Mouse (Mus musculus) stomach, embryonic 16.5 days (tissue): ENCODE measurements at regions not wholly inside any gene's neighbourhood (a gene's known extent, or its start where the extent isn't known, plus 50 kb on each side); places are given as distances from the start of the nearest gene placed in this dataset.

Experiments
- ATAC-seq: fragments of 200-750 bp; cut with Nextera tagmentation; 2 replicates; pipeline ENCODE4 v1.8.0; 2017; ENCODE audit warnings: moderate number of reproducible peaks, moderate TSS enrichment; ENCODE audit not compliant: insufficient read depth, low FRiP score
- H3K27ac ChIP-seq: fragments of 300-500 bp; sonication (generic); 2 replicates; pipeline ENCODE4 v1.5.1; 2014; ENCODE audit warnings: low read length
- H3K27me3 ChIP-seq: fragments of 300-500 bp; sonication (generic); 2 replicates; pipeline ENCODE4 v1.6.1; 2014; ENCODE audit warnings: low read length, control low read depth, mixed read lengths; ENCODE audit not compliant: control insufficient read depth, insufficient read depth
- H3K36me3 ChIP-seq: fragments of 300-500 bp; sonication (generic); 2 replicates; pipeline ENCODE4 v1.6.1; 2014; ENCODE audit warnings: low read length; ENCODE audit not compliant: control insufficient read depth, insufficient read depth
- H3K4me1 ChIP-seq: fragments of 300-500 bp; sonication (generic); 2 replicates; pipeline ENCODE4 v1.6.1; 2014; ENCODE audit warnings: low read length, control low read depth, mixed read lengths; ENCODE audit not compliant: control insufficient read depth, insufficient read depth
- H3K4me2 ChIP-seq: fragments of 300-500 bp; sonication (generic); 2 replicates; pipeline ENCODE4 v1.6.1; 2014; ENCODE audit warnings: low read depth, low read length, mixed read lengths
- H3K4me3 ChIP-seq: fragments of 300-500 bp; sonication (generic); replicated peaks from 2 replicates; pipeline ENCODE4 v1.5.1; 2014; ENCODE audit warnings: mild to moderate bottlenecking, low read length
- H3K9ac ChIP-seq: fragments of 300-500 bp; sonication (generic); 2 replicates; pipeline ENCODE4 v1.6.1; 2014; ENCODE audit warnings: low read length
- H3K9me3 ChIP-seq: fragments of 300-500 bp; sonication (generic); replicated peaks from 2 replicates; pipeline ENCODE4 v1.6.1; 2016; ENCODE audit warnings: low read length, control low read depth; ENCODE audit not compliant: control insufficient read depth
- WGBS: fragments of 180-500 bp; shearing (Covaris S2); extraction: QIAGEN DNeasy Blood & Tissue Kit; methylation state at CpG from one replicate; pipeline ENCODE4 v1.1.7; 2014; 5-methylcytosine and 5-hydroxymethylcytosine counted together

DNA sequence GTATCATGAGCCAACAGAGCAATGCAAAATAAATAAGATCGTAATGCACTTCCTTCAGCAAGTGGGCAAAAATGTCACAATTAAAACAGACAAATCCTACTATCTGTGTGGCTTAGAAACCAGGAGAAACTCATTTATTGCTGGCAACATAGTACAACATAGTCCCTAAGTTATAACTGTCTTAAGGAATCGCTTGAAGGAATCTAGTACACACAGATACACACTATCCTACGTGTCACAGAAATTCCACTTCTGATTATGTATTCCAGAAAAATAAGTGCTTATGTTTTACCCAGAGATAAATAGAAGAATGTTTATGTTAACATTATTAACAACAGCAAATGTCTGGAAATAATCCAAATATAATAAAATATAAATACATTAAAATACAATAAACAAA is 457.9 kb downstream of the Etnk1 start:
- H3K9ac ChIP-seq, result no peak overlapping the region
- no peak overlapping the region for H3K4me3 ChIP-seq
- no peaks in the 10 kb centered on the region for H3K27me3 ChIP-seq
- WGBS, result 70% methylated on average over 3 of the region's 3 CpGs
- no peaks in the 10 kb centered on the region for H3K4me1 ChIP-seq
- H3K36me3 ChIP-seq, result no peaks in the 10 kb centered on the region
- H3K4me2 ChIP-seq, result no peak overlapping the region
- no peak overlapping the region for H3K27ac ChIP-seq
- ATAC-seq, result no peak
- H3K9me3 ChIP-seq, result no peaks in the 10 kb centered on the region

DNA sequence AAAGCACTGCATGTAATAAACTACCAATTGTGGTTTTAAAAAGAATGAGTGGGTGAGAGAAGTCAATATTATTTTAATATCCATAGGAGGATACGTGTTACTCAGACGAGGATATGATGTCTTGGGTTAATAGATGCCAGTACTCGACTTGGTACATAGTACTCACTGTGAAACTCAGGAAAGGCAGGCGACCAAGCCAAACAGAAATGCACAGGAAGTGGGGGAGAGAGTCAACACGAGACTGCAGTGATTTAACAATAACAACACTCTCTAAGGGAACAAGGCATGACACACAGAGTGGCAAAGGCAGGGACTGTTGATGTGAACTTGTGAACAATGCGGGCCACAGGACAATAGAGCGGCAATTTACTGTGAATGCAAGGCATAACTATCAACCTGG is 464.6 kb downstream of the Etnk1 start:
- Histone ChIP-seq H3K9me3 (no peaks in the 10 kb centered on the region), H3K27ac (no peak overlapping the region), H3K27me3 (no peaks in the 10 kb centered on the region), H3K36me3 (no peaks in the 10 kb centered on the region), H3K4me3 (no peak overlapping the region), H3K4me1 (no peaks in the 10 kb centered on the region), H3K4me2 (no peak overlapping the region), H3K9ac (no peak overlapping the region)
- whole genome bisulfite sequencing, result 57% methylated on average over 7 of the region's 7 CpGs
- ATAC-seq, result no peak

DNA sequence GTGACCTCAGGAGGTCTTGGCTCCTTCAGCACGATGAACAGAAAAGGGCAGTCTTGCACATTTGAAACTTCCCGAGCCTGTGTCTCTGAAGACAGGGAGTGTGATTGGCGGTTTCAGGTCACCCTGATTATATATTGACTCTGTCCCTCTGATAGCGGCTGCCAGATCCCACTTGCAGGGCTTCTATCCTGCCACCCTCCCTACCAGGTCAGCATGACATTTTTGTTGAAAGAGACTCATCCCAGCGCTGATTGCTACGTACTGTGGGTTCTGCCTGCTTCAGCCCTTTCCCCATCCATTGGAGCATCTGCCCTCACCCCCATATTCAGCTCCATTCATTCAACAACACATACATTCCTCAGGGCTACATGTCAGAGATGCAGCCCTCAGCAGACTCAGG is 466.7 kb downstream of the Etnk1 start:
- no peak overlapping the region for H3K27ac ChIP-seq
- no peak overlapping the region for H3K4me2 ChIP-seq
- H3K36me3 ChIP-seq, result no peaks in the 10 kb centered on the region
- H3K27me3 ChIP-seq, result no peaks in the 10 kb centered on the region
- no peak for ATAC-seq
- WGBS, result 57% methylated on average over 6 of the region's 6 CpGs
- H3K9me3 ChIP-seq, result no peaks in the 10 kb centered on the region
- no peak overlapping the region for H3K9ac ChIP-seq
- no peaks in the 10 kb centered on the region for H3K4me1 ChIP-seq
- no peak overlapping the region for H3K4me3 ChIP-seq

DNA sequence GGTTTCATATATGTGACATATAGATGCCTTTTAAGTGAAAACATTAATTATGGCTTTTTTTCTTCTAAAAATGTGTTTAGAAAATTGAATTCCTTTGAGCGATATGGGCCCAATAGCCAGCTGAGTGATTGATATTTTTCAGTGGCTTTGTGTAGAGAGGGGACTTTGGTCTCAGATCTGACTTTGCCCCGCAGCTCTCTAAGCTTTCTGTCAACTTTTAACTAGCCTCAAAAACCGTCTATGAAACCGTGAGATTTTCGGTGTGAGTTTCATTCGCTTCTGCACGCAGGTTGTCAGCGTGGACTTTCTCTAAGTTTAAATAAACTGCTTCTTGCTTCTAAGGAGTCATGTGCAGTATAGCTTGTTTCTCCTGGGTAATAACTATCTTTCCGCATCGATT is 467.3 kb downstream of the Etnk1 start:
- no peaks in the 10 kb centered on the region for H3K36me3 ChIP-seq
- WGBS, result 72% methylated on average over 10 of the region's 10 CpGs
- H3K4me1 ChIP-seq, result no peaks in the 10 kb centered on the region
- H3K27ac ChIP-seq, result no peak overlapping the region
- H3K9ac ChIP-seq, result no peak overlapping the region
- H3K4me3 ChIP-seq, result no peak overlapping the region
- H3K9me3 ChIP-seq, result no peaks in the 10 kb centered on the region
- no peak overlapping the region for H3K4me2 ChIP-seq
- ATAC-seq, result no peak
- H3K27me3 ChIP-seq, result no peaks in the 10 kb centered on the region

DNA sequence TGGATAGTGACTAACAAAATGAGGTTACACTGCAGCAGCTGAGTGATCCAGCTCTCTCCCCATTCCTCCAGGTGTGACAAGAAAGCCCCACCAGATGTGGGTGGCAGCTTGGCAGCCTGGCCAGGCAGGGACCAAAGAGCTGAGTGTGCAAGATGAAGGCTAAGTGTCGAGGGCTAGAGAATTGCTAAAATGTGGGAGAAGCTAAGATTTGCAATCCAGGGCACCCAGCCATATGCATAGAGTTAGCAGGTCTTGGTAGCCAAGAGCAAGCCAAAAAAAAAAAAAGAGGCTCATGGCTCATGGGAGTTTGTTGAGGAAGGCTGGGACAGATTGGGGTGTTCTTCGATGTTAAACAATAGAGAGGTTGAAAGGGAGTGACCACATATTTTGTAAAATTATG is 468.0 kb downstream of the Etnk1 start:
- Histone ChIP-seq H3K36me3 (no peaks in the 10 kb centered on the region), H3K4me1 (no peaks in the 10 kb centered on the region), H3K9ac (no peak overlapping the region), H3K4me3 (no peak overlapping the region), H3K9me3 (no peaks in the 10 kb centered on the region), H3K27ac (no peak overlapping the region), H3K27me3 (no peaks in the 10 kb centered on the region), H3K4me2 (no peak overlapping the region)
- no peak for ATAC-seq
- 75% methylated on average over 2 of the region's 2 CpGs for whole genome bisulfite sequencing

DNA sequence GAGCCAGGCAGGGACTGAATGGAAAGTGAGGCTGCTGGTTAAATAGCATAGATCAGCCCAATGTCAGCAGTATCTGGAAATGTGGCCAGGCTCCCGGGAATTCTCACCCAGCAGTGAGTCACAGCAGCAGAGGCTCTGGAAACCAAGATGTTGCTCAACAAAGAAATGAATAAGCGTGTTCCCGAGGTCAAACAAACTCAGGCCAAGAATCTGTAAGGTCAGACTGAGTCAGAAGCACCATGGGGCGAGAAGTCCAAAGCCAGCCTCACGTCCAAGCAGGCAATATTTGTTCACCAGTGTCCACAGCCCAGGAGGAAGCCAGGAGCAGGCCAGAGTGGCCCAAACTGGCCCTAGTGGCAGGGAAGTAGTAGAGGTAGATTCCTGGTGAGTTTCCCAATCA is 473.6 kb downstream of the Etnk1 start:
- no peak for ATAC-seq
- Histone ChIP-seq H3K36me3 (no peaks in the 10 kb centered on the region), H3K4me3 (no peak overlapping the region), H3K4me2 (no peak overlapping the region), H3K27me3 (no peaks in the 10 kb centered on the region), H3K4me1 (no peaks in the 10 kb centered on the region), H3K9me3 (no peaks in the 10 kb centered on the region), H3K27ac (no peak overlapping the region), H3K9ac (no peak overlapping the region)
- 62% methylated on average over 5 of the region's 5 CpGs for WGBS

DNA sequence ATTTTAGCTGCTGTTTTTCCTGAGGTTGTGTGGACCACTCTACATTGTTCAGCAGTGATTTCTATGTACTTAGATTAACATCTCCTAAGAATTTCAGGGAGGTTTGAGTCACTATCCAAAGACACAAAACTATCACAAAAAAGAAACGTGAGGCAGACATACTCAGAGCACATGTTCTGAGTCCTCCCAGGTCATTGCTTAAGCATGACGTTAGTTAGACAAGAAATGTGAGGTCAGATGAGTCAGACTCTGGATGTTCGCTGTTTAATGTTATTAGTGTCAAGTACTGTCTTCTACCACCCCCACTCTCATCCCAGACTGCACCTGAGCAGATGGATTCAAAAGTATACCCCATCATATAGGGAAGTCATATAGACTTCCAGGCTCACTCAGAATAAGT is 475.0 kb downstream of the Etnk1 start:
- Histone ChIP-seq H3K27me3 (no peaks in the 10 kb centered on the region), H3K9me3 (no peaks in the 10 kb centered on the region), H3K9ac (no peak overlapping the region), H3K27ac (no peak overlapping the region), H3K4me2 (no peak overlapping the region), H3K4me3 (no peak overlapping the region), H3K4me1 (no peaks in the 10 kb centered on the region), H3K36me3 (no peaks in the 10 kb centered on the region)
- no peak for ATAC-seq
- 71% methylated on average over 3 of the region's 3 CpGs for WGBS

DNA sequence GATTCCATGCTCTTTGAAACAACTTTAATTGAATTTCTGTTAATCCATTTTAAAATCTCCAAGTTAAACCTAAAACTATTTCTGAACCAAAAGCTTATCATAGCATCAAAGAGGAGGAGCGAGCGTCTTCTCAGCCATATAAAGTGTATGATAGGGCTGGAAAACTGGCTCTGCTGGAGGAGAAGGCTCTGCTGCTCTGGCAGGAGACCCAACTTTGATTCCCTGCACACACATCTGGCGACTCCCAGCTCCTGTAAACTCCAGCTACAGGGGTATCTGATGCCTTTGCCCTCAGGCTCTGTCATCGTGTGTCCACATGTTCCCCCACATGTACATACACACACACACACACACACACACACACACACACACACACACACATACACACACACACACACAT is 479.0 kb downstream of the Etnk1 start:
- Histone ChIP-seq H3K27me3 (no peaks in the 10 kb centered on the region), H3K27ac (no peak overlapping the region), H3K36me3 (no peaks in the 10 kb centered on the region), H3K4me2 (no peak overlapping the region), H3K9me3 (no peaks in the 10 kb centered on the region), H3K4me3 (no peak overlapping the region), H3K9ac (no peak overlapping the region), H3K4me1 (no peaks in the 10 kb centered on the region)
- 62% methylated on average over 4 of the region's 4 CpGs for WGBS
- no peak for ATAC-seq

DNA sequence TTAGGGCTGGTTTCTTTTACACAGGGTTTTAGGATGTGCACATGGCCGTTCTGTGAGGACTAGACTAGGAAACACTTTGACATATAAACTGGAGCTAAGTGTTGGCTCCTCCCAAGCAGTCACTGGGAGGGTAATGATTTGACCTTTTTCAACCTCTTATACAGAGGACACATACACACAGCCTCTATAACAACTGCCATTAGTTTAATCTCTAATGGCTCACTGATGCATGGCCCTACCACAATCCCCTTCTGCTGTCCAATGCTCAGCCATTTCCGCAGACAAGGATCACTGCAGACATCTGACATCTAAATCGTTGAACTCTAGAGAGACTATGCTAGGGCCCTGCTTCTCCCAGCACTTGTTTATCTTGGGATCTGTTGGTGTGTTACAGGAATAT is 481.5 kb downstream of the Etnk1 start:
- Histone ChIP-seq H3K4me1 (no peaks in the 10 kb centered on the region), H3K4me2 (no peak overlapping the region), H3K9ac (no peak overlapping the region), H3K27ac (no peak overlapping the region), H3K4me3 (no peak overlapping the region), H3K9me3 (peaks cover 6% of the 10 kb centered on the region), H3K36me3 (no peaks in the 10 kb centered on the region), H3K27me3 (no peaks in the 10 kb centered on the region)
- no peak for ATAC-seq
- 79% methylated on average over 3 of the region's 3 CpGs for WGBS

DNA sequence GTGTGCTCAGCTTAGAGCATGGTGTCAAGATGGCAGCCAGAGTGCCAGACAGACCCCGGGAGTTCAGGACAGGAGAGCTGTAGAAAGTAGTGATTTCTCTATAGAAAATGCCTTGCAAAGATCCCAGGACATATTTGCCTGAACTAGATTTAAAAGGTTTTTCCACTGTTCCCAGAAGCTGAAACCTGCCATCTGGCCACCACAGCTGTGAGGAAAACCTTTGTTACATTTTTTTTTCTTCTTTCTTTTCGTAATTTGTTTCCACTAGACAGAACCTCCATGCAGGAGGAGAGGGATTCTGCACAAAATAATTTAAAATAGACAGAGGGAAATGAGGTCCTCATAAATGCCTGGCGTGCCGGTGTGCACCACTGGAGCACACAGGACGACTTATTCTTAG is 489.6 kb downstream of the Etnk1 start:
- Histone ChIP-seq H3K4me1 (no peaks in the 10 kb centered on the region), H3K4me3 (no peak overlapping the region), H3K27me3 (no peaks in the 10 kb centered on the region), H3K27ac (peak overlapping the region; percentile 38; the same call in 1 of the 2 replicates), H3K36me3 (no peaks in the 10 kb centered on the region), H3K9me3 (peaks cover 9% of the 10 kb centered on the region), H3K9ac (no peak overlapping the region), H3K4me2 (no peak overlapping the region)
- no peak for ATAC-seq
- WGBS, result 40% methylated on average over 5 of the region's 5 CpGs
